Mouse (Mus musculus) CH12F3 (cell line): ENCODE data around the gene Nckap5.
"Not testable (repeated sequence)": the region's sequence is repeated elsewhere in the genome, so short reads cannot be mapped to it uniquely, and the experiment has no call there.

Source experiments
- in situ Hi-C: fragments of 300-500 bp; cut with MboI; formaldehyde crosslinking; loops from 2 replicates; pipeline ENCODE4 v1.14.3; 2020; ENCODE audit warnings: low sequenced_read_pairs

Gene Nckap5

DNA sequence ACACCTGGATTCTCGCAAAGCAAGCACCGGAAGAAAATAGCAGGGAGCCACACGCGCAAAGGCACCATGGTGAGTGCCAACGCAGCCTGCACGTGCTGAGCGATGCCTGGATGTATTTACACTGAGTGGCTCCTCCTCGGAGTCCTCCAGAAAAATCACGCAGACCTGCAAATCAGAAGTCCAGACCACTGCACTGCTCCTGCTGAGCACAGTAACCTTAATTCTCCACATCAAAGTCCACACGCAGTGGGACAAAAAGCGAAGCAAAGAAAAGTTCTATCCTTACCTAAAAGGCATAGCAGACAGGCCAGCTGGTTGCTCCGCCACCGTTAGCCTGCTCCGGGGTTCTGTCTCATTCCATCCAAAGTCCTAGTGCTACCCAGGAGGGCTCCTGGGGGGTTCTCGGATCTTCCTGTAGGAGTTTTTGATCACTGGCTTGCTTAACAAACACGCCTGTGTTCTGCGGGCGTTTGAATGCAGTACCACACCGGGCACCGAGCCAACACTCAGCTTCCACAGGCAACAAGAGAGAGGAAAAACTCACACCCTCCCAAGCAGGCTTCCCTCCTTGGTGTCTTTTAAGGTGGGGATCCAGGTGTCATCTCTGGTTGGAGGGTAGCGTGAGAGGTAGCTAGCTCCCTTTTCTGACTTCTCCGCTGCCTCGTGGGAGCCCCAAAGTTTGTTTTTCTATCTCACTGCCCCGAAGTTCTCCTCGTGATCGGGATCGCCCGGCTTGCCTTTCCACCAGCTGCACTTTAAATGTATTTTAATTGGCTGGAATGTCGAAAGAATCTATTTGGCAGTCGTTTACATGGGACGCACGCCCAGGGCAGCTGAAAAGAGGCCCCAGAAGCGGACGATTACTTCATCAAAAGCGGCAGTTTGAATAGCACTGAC lies at the start of gene Nckap5:
Nckap5 (minus strand) TSS at position 769 of the 897 bp plus-strand sequence.
- in situ Hi-C loops = no loop called here

DNA sequence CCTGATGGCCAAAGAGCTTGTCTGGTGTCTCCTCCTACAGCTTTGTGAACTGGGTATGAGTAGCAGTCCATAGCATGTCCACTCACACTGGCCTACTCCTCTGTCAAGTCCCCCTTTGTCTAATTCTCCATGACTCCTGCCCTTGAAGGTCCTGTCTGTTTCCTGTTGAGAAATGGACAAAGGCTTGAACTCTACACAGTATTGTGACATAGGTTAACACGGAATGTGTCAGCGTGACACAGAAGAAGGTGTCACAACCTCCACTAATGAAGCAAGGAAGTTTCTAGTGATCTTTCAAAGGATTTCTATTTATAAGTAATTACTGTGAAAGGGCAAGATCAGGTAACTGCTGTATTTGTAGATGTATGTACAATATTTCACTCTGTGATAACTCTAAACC lies 46.9 kb upstream of the Nckap5 start:
- in situ Hi-C loops = no loop called here

- in situ Hi-C loops = no loop called here
Measured at GRCm38 (mm10) chr1:126868372-126868771, 37.8 kb upstream of the Nckap5 start.

DNA sequence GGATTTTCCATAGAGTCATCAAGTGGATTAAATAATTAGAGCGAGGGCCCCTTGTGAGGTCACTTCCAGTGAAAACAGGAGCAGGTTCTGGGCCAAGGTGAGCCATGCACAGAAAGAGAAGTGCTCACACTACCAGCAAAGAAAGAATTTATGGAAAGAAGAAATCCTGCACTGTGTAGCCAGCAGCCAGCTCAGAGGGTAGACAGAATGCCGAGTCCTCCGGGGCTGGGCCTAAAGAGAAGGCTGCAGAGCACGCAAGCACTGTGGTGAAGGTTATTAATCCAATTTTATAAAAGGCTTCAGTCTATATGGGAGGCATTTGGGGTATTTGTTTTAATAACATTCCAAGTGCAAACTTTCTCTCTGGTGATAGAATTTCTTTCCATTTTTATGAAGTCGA lies 37.3 kb upstream of the Nckap5 start:
- in situ Hi-C loops = no loop called here

- in situ Hi-C loops = no loop called here
Measured at GRCm38 (mm10) chr1:126865591-126866086, 35.0 kb upstream of the Nckap5 start.

GRCm38 (mm10) chr1:126861816-126862215 lies 31.2 kb upstream of the Nckap5 start:
- in situ Hi-C loops = no loop called here

- in situ Hi-C loops = no loop called here
Measured at GRCm38 (mm10) chr1:126860537-126860936, 29.9 kb upstream of the Nckap5 start.

- in situ Hi-C loops = no loop called here
Measured at GRCm38 (mm10) chr1:126849481-126849880, 18.9 kb upstream of the Nckap5 start.

DNA sequence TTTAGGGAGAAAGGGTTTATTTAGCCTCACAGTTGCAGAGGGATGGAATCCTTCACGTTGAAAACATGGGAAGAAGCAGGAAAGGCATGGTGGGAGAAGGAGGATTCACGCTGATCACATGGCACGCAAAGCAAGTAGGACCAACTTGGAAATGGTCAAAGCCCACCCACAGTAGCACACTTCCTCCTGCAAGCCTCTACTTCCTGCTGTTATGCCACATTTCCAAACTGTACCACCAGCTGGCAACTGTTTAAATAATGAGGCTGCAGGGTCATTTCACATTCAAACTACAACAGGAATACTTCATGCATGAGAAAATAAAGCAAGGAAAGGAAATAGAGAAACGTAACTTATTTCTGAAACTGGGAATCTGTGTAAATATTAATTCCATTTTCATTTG lies 15.7 kb upstream of the Nckap5 start:
- in situ Hi-C loops = no loop called here

DNA sequence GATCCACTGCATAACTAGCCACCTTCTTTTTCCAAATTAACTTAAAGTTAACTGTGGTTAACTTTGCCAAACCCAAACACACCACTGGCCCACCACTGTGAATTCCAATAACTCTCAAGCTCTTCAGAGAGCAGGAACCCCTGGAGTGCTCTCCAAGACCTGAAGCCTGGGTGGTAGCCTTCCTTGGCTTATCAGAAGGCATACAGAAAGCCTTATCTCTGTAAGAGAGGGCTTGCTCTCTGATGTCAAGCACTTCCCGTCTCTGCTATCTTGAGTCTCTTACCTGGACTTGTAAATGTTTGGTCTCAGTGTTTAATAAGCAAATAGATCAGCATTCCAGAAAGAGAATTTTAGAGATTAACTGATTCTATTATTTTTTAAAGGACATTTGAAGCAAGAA lies 2.3 kb upstream of the Nckap5 start:
- in situ Hi-C loops = no loop called here

- in situ Hi-C loops = no loop called here
Measured at GRCm38 (mm10) chr1:126829031-126829430, 1.6 kb downstream of the Nckap5 start.

- in situ Hi-C loops = no loop called here
Measured at GRCm38 (mm10) chr1:126824841-126825240, 5.8 kb downstream of the Nckap5 start.

DNA sequence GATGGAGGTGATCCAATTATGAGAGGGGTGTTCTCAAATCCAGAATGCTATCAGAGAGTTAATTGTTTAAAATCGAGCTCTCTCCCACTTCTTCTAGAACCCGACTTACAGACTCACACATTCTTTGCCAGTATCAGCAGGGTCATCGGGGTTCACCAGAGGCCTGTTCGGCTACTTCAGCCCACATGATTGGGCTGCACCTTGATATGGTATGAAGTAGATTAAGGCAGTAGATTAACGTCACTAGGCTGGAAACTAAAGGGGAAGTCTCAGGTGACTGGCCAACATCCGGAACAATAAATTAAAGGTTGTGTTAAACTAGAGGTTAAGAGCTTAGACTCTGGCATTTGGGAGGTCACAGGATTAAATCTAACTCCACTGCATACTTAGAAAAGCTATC lies 8.4 kb downstream of the Nckap5 start:
- in situ Hi-C loops = no loop called here

GRCm38 (mm10) chr1:126817381-126818034 lies 13.1 kb downstream of the Nckap5 start:
- in situ Hi-C loops = no loop called here

- in situ Hi-C loops = no loop called here
Measured at GRCm38 (mm10) chr1:126806994-126807611, 23.5 kb downstream of the Nckap5 start.

DNA sequence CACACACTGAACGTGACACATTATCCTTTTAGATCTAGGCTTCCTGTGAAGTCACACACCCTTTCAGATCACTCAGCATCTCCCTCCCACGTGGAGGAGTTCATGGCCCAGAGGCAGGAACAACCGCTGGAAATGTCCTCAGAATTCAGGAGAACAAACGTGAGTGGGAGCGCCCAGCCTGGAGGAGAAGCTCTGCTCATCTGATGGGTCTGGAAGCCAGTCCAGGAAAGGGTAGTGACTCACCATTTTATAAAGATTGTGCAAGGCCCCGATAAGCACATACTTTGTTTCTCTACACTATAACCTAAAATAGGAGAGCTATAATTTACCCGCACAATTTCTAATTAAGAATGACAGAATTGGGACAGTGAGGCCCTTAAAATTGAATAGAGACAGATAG lies 24.1 kb downstream of the Nckap5 start:
- in situ Hi-C loops = no loop called here

DNA sequence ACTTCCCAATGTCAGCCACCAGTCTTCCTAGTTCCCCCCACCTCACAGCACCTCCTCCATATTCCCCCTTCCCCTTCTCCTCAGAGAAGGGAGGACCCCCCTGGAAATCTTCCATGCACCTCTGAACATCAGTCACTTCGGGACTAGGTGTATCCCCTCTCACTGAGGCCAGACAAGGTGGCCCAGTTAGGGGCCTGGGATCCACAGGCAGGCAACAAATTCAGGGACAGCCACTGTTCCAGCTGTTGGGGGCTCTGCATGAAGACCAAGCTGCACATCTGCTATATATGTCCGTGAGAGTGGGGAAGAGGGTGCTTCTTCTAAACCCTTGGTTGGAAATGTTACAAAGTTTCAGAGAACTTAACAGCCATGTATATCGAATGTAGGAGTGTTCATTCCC lies 28.2 kb downstream of the Nckap5 start:
- in situ Hi-C loops = no loop called here

GRCm38 (mm10) chr1:126801706-126802105 lies 28.9 kb downstream of the Nckap5 start:
- in situ Hi-C loops = no loop called here

GRCm38 (mm10) chr1:126799379-126799798 lies 31.2 kb downstream of the Nckap5 start:
- in situ Hi-C loops = no loop called here

GRCm38 (mm10) chr1:126780354-126780941 lies 50.2 kb downstream of the Nckap5 start:
- in situ Hi-C loops = not testable (repeated sequence)

DNA sequence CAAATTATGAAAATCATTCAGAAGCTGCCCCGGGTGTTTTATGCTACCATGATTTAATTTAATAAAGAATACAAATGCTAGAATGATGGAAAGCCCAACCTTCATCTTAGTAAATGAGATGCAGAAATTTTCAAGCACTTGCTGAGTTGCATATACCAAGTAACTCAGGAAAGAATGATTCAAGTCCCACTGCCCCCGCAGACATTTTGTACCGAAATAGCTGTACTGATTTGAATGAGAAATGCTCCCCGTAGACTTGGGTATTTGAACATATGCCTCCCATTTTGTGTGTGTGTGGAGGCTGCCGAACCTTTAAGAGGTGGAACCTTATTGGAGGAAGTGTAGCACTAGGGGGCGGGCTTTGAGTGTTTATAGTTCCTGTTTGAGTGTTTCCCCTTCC lies 56.7 kb downstream of the Nckap5 start:
- in situ Hi-C loops = not testable (repeated sequence)
